Mouse (Mus musculus) myocyte (in vitro differentiated cells): ENCODE measurements around the gene Dpy19l1.

Source experiments
- MAX ChIP-seq: IDR thresholded peaks from one replicate; pipeline ENCODE4 v1.6.1; 2011; ENCODE audit warnings: low read depth, mild to moderate bottlenecking, control low read depth
- MYOG ChIP-seq, 3 experiments: IDR thresholded peaks; one replicate each; pipeline ENCODE4 v1.6.1; 2011; ENCODE audit warnings: control low read depth in 2 of 3, low read depth in 2 of 3, mild to moderate bottlenecking in 2 of 3; ENCODE audit not compliant: insufficient read length in 2 of 3, control insufficient read depth in 1 of 3, insufficient read depth in 1 of 3
- POLR2A ChIP-seq: IDR thresholded peaks from one replicate; pipeline ENCODE4 v1.6.1; 2011; ENCODE audit warnings: low read depth, mild to moderate bottlenecking, control low read depth, moderate library complexity; ENCODE audit not compliant: insufficient read length
- POLR2AphosphoS2 ChIP-seq: IDR thresholded peaks from one replicate; pipeline ENCODE4 v1.6.1; 2011; ENCODE audit warnings: low read depth, control low read depth; ENCODE audit not compliant: insufficient read length

- TF ChIP-seq MAX (no peak), POLR2A (no peak), POLR2AphosphoS2 (no peak), MYOG (IDR thresholded peaks at IDR 0.05; ENCODE audit: control insufficient read depth in 1 of 3, insufficient read depth in 1 of 3, insufficient read length in 2 of 3, low read depth in 2 of 3) (no peak)
These were observed 91.5 kb downstream of the Dpy19l1 start for GRCm38 (mm10) chr9:24411483-24411882.
